Mouse (Mus musculus) heart, embryonic 13.5 days (tissue): ENCODE data around the gene Cwh43. TPM values are rescaled to one million over a fixed set of nuclear protein-coding genes. Genes with fewer than 3 reads are reported as not detected.

Experiments
- ATAC-seq: fragments of 200-750 bp; cut with Nextera tagmentation; 2 replicates; pipeline ENCODE4 v1.8.0; 2017; ENCODE audit warnings: moderate TSS enrichment; ENCODE audit not compliant: insufficient number of reproducible peaks, low FRiP score, low TSS enrichment; ENCODE audit errors: extremely low read depth
- H3K27ac ChIP-seq: fragments of 300-500 bp; sonication (generic); replicated peaks from 2 replicates; pipeline ENCODE4 v1.5.1; 2015; ENCODE audit warnings: moderate library complexity, mild to moderate bottlenecking, inconsistent platforms
- H3K27me3 ChIP-seq: fragments of 300-500 bp; sonication (generic); replicated peaks from 2 replicates; pipeline ENCODE4 v1.6.1; 2015; ENCODE audit warnings: mild to moderate bottlenecking, inconsistent platforms
- H3K36me3 ChIP-seq: fragments of 300-500 bp; sonication (generic); 2 replicates; pipeline ENCODE4 v1.6.1; 2015; ENCODE audit warnings: mild to moderate bottlenecking, inconsistent platforms
- H3K4me1 ChIP-seq: fragments of 300-500 bp; sonication (generic); 2 replicates; pipeline ENCODE4 v1.6.1; 2015; ENCODE audit warnings: inconsistent platforms
- H3K4me2 ChIP-seq: fragments of 300-500 bp; sonication (generic); 2 replicates; pipeline ENCODE4 v1.6.1; 2015; ENCODE audit warnings: inconsistent platforms, mild to moderate bottlenecking, moderate library complexity
- H3K4me3 ChIP-seq: fragments of 300-500 bp; sonication (generic); 2 replicates; pipeline ENCODE4 v1.5.1; 2015; ENCODE audit warnings: moderate library complexity, mild to moderate bottlenecking, inconsistent platforms
- H3K9ac ChIP-seq: fragments of 300-500 bp; sonication (generic); 2 replicates; pipeline ENCODE4 v1.6.1; 2015; ENCODE audit warnings: inconsistent platforms, mild to moderate bottlenecking, moderate library complexity
- H3K9me3 ChIP-seq: fragments of 300-500 bp; sonication (generic); 2 replicates; pipeline ENCODE4 v1.6.1; 2016; ENCODE audit warnings: inconsistent platforms
- WGBS: fragments of 180-500 bp; shearing (Covaris S2); methylation state at CpG from one replicate; pipeline ENCODE4 v1.1.7; 2015; ENCODE audit warnings: mixed read lengths; 5-methylcytosine and 5-hydroxymethylcytosine counted together
- polyA plus RNA-seq: library from polyadenylated mRNA; unstranded; fragments of >200 nt; fragmentation: Nextera tagmentation; extraction: Ambion mirVana; gene quantifications from 2 replicates; pipeline ENCODE4 v1.2.1, GENCODE M21; 2015

The Cwh43 gene
- polyA plus RNA-seq, 1 experiment from 2014 or later: not detected

GRCm38 (mm10) chr5:73401341-73401740 lies 4.5 kb upstream of the Cwh43 start:
- Histone ChIP-seq H3K27me3 (peaks cover 30% of the 10 kb centered on the region), H3K4me3 (no peak overlapping the region), H3K4me1 (peaks cover 20% of the 10 kb centered on the region), H3K4me2 (no peak overlapping the region), H3K9ac (no peak overlapping the region), H3K27ac (no peak overlapping the region), H3K36me3 (no peaks in the 10 kb centered on the region), H3K9me3 (no peaks in the 10 kb centered on the region)
- ATAC-seq: no peak
- WGBS: 52% methylated on average over 5 of the region's 5 CpGs

DNA sequence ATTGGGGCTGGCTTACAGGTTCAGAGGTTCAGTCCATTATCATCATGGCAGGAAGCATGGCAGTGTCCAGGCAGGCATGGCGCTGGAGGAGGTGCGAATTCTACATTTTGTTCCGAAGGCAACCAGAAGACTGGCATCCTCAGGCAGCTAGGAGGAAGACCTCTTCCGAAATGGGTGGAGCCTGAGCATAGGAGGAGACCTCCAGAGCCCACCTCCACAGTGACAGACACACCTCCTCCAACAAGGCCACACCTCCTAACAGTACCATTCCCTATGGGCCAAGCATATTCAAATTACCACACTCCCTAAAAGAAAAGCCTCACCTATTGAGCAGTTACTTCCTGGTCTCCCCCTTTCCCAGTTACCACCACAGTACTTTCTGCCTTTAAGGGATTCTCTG lies 3.0 kb upstream of the Cwh43 start:
- H3K4me1 ChIP-seq: peaks cover 26% of the 10 kb centered on the region
- H3K27ac ChIP-seq: no peak overlapping the region
- ATAC-seq: no peak
- peaks cover 45% of the 10 kb centered on the region for H3K27me3 ChIP-seq
- no peak overlapping the region for H3K4me3 ChIP-seq
- no peaks in the 10 kb centered on the region for H3K36me3 ChIP-seq
- 81% methylated on average over 4 of the region's 4 CpGs for WGBS
- no peak overlapping the region for H3K9ac ChIP-seq
- no peaks in the 10 kb centered on the region for H3K9me3 ChIP-seq
- no peak overlapping the region for H3K4me2 ChIP-seq

GRCm38 (mm10) chr5:73403311-73404068 lies 2.4 kb upstream of the Cwh43 start:
- no peak overlapping the region for H3K9ac ChIP-seq
- no peak for ATAC-seq
- H3K27me3 ChIP-seq: peaks cover 51% of the 10 kb centered on the region
- 84% methylated on average over 14 of the region's 14 CpGs for WGBS
- H3K9me3 ChIP-seq: no peaks in the 10 kb centered on the region
- H3K27ac ChIP-seq: no peak overlapping the region
- H3K36me3 ChIP-seq: no peaks in the 10 kb centered on the region
- H3K4me3 ChIP-seq: no peak overlapping the region
- no peak overlapping the region for H3K4me2 ChIP-seq
- peaks cover 26% of the 10 kb centered on the region for H3K4me1 ChIP-seq

DNA sequence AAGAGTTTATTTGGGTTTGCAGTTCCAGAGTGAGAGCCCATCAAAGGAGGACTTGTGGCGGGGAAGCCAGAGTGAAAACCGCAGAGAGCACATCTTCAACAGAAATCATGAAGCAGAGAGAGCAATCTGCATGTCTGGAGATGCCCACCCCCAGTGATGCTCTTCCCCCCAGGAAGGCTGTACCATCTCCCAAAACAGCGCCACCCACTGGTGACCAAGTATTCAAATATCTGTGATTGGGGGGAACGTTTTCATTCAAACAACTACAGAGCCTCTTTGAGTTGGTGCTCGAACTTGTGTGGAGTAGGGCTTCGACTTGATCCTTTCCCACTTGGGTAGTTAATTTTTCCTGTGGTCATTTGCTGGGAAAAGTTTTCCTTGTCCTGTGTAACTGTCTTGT lies 1.1 kb upstream of the Cwh43 start:
- Histone ChIP-seq H3K9me3 (no peaks in the 10 kb centered on the region), H3K27ac (no peak overlapping the region), H3K4me3 (no peak overlapping the region), H3K4me1 (peaks cover 26% of the 10 kb centered on the region), H3K36me3 (no peaks in the 10 kb centered on the region), H3K9ac (no peak overlapping the region), H3K27me3 (peaks cover 60% of the 10 kb centered on the region), H3K4me2 (no peak overlapping the region)
- WGBS: 75% methylated on average over 6 of the region's 6 CpGs
- ATAC-seq: no peak

DNA sequence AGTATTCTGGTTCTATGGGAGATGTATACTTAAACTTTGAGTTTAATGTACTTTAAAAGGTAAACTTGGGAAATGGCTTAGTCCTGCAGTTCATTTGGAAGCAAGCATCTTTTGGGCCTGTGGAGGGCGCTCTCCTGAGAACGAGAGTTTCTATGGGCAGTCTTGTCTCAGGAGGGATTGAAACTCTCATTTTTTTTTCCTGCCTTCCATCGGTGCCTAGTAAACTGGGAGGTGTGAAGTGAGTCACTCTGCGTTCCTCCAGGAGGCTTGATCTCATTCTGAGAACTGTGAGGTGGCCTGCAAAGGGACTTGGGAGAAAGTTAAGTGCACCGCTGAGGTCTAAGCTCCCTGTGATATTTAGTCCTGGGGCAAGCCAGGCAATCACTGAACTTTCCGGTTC lies 986 bp downstream of the Cwh43 start:
- H3K4me3 ChIP-seq: no peak overlapping the region
- WGBS: 26% methylated on average over 6 of the region's 6 CpGs

DNA sequence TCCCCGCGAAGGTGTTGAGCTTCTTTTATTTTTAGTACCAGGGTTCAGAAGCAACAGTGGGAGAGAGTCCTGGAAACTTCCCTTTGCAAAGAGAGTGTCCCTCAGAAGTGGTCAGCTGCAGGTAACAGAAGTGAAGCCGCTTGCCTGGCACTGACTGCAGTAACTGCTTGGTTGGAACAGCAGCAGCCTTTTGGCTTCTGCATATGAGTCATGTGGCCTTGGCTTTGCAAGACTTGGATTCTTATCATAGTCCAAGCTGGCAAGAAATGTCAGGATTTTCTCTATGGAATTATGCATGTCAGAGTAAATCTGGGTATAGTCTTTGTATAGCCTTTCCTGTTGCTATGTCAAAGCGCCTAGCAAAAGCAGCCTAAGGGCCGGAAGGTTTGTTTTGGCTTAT lies 4.1 kb downstream of the Cwh43 start:
- 59% methylated on average over 5 of the region's 5 CpGs for WGBS

More for the DNA sequence above, 986 bp downstream of the Cwh43 start:
- H3K27ac ChIP-seq: no peak overlapping the region
- peaks cover 15% of the 10 kb centered on the region for H3K4me1 ChIP-seq
- no peaks in the 10 kb centered on the region for H3K9me3 ChIP-seq
- no peak for ATAC-seq
- H3K9ac ChIP-seq: no peak overlapping the region
- H3K36me3 ChIP-seq: no peaks in the 10 kb centered on the region
- peaks cover 60% of the 10 kb centered on the region for H3K27me3 ChIP-seq
- peak overlapping the region; percentile 80; the same call in 1 of the 2 replicates for H3K4me2 ChIP-seq

GRCm38 (mm10) chr5:73411771-73412170 lies 5.9 kb downstream of the Cwh43 start:
- no peak overlapping the region for H3K4me3 ChIP-seq
- H3K4me2 ChIP-seq: no peak overlapping the region
- peaks cover 26% of the 10 kb centered on the region for H3K27me3 ChIP-seq
- no peak overlapping the region for H3K9ac ChIP-seq
- H3K36me3 ChIP-seq: no peaks in the 10 kb centered on the region
- no peaks in the 10 kb centered on the region for H3K9me3 ChIP-seq
- ATAC-seq: no peak
- peaks cover 4% of the 10 kb centered on the region for H3K4me1 ChIP-seq
- WGBS: 73% methylated on average over 5 of the region's 5 CpGs
- H3K27ac ChIP-seq: no peak overlapping the region

More for the DNA sequence above, 4.1 kb downstream of the Cwh43 start:
- Histone ChIP-seq H3K36me3 (no peaks in the 10 kb centered on the region), H3K9me3 (no peaks in the 10 kb centered on the region), H3K4me1 (peaks cover 15% of the 10 kb centered on the region), H3K27me3 (peaks cover 44% of the 10 kb centered on the region), H3K4me2 (no peak overlapping the region), H3K9ac (no peak overlapping the region), H3K27ac (no peak overlapping the region), H3K4me3 (no peak overlapping the region)
- ATAC-seq: no peak

- Histone ChIP-seq H3K4me1 (peaks cover 3% of the 10 kb centered on the region; the same call in 1 of the 2 replicates), H3K9ac (no peak overlapping the region), H3K4me2 (no peak overlapping the region), H3K9me3 (no peaks in the 10 kb centered on the region), H3K36me3 (no peaks in the 10 kb centered on the region), H3K27ac (no peak overlapping the region), H3K27me3 (peaks cover 5% of the 10 kb centered on the region; the same call in 1 of the 2 replicates), H3K4me3 (no peak overlapping the region)
- ATAC-seq: no peak
- 70% methylated on average over 10 of the region's 10 CpGs for WGBS
Observed at GRCm38 (mm10) chr5:73414172-73414571, 8.3 kb downstream of the Cwh43 start.

- WGBS: 56% methylated on average over 11 of the region's 11 CpGs
- ATAC-seq: no peak
Observed at GRCm38 (mm10) chr5:73419045-73419695, 13.3 kb downstream of the Cwh43 start.

GRCm38 (mm10) chr5:73426824-73427223 lies 20.9 kb downstream of the Cwh43 start:
- H3K27me3 ChIP-seq: 0 out of 2 replicates have a peak, but pooled peaks cover 8% of the 10 kb centered on the region
- no peak overlapping the region for H3K4me2 ChIP-seq
- 46% methylated on average over 6 of the region's 6 CpGs for WGBS
- H3K36me3 ChIP-seq: no peaks in the 10 kb centered on the region
- H3K4me3 ChIP-seq: no peak overlapping the region
- no peaks in the 10 kb centered on the region for H3K9me3 ChIP-seq
- H3K27ac ChIP-seq: no peak overlapping the region
- H3K9ac ChIP-seq: no peak overlapping the region
- ATAC-seq: no peak
- H3K4me1 ChIP-seq: peaks cover 5% of the 10 kb centered on the region

More at GRCm38 (mm10) chr5:73419045-73419695, 13.3 kb downstream of the Cwh43 start:
- Histone ChIP-seq H3K4me1 (no peaks in the 10 kb centered on the region), H3K36me3 (no peaks in the 10 kb centered on the region), H3K9ac (no peak overlapping the region), H3K27me3 (no peaks in the 10 kb centered on the region; the same call in 1 of the 2 replicates), H3K4me3 (no peak overlapping the region), H3K4me2 (peak overlapping the region; percentile 20; the same call in 1 of the 2 replicates), H3K9me3 (no peaks in the 10 kb centered on the region), H3K27ac (no peak overlapping the region)

GRCm38 (mm10) chr5:73431581-73431980 lies 25.7 kb downstream of the Cwh43 start:
- ATAC-seq: no peak
- H3K27me3 ChIP-seq: 0 out of 2 replicates have a peak, but pooled peaks cover 8% of the 10 kb centered on the region
- H3K4me1 ChIP-seq: peaks cover 5% of the 10 kb centered on the region
- no peak overlapping the region for H3K9ac ChIP-seq
- H3K36me3 ChIP-seq: no peaks in the 10 kb centered on the region
- H3K9me3 ChIP-seq: no peaks in the 10 kb centered on the region
- H3K4me3 ChIP-seq: no peak overlapping the region
- WGBS: 23% methylated on average over 14 of the region's 14 CpGs
- no peak overlapping the region for H3K27ac ChIP-seq
- 0 out of 2 replicates have a peak overlapping the region, but pooled peaks have one; percentile 9 for H3K4me2 ChIP-seq
